In genomic region chr11:69580091-69580514, GRCm38 (mm10) we compare ENCODE assay signal across 8 mouse cellular contexts. TPM values are rescaled to one million over a fixed set of nuclear protein-coding genes. Genes with fewer than 3 reads are reported as not detected.
DNase-seq lines count a peak whose midpoint lies in the region; ATAC-seq lines count a peak whose summit lies in the region.

Gene Wrap53, minus strand, starts transcription at chr11:69580255.
Gene Trp53, plus strand, starts transcription at chr11:69580359.

- peak; percentile 43 to 59 for ATAC-seq in hematopoietic stem cell, adult 5-6 weeks (replicated peaks in 1 of 2; ENCODE audit: insufficient read depth in 1 of 2, low FRiP score in 2 of 2, low TSS enrichment in 1 of 2, low read depth in 1 of 2, poor library complexity in 2 of 2, severe bottlenecking in 2 of 2)
- peak; percentile 70 for ATAC-seq in lung, embryonic 16.5 days (ENCODE audit: low read depth)

- H3K9me3 ChIP-seq in lung, embryonic 16.5 days (ENCODE audit: control insufficient read depth, low read length): no peaks in the 10 kb centered on the region

- H3K4me1 ChIP-seq in lung, embryonic 16.5 days (replicated peaks; ENCODE audit: control insufficient read depth, insufficient read depth, low read length): peaks cover 21% of the 10 kb centered on the region

- H3K27ac ChIP-seq in lung, embryonic 16.5 days (ENCODE audit: low read length): peak within 1 kb of the TSS; percentile 98

- DNase-seq in MEL-GATA-1-ER (ENCODE audit: extremely low read depth, low read depth): peak; percentile 95
- DNase-seq in cerebellum, adult 8-10 months: peak; percentile 83
- DNase-seq in forelimb bud, embryonic 11.5 days (ENCODE audit: low read depth, low spot score): peak; percentile 95
- DNase-seq in layer of hippocampus, adult 9-10 months (ENCODE audit: low spot score): peak; percentile 86
- peak; percentile 56 for DNase-seq in ovary, postnatal 10 days (ENCODE audit: low spot score)
- DNase-seq in thymus, postnatal 10 days (ENCODE audit: low spot score in 2 of 2): peak; percentile 85 to 90

- peak within 1 kb of the TSS; percentile 89 for H3K4me3 ChIP-seq in lung, embryonic 16.5 days (ENCODE audit: low read length)

- no peaks in the 10 kb centered on the region for H3K27me3 ChIP-seq in lung, embryonic 16.5 days (ENCODE audit: control insufficient read depth, insufficient read depth, low read depth, low read length)

- WGBS in lung, embryonic 16.5 days: under 1% methylated on average over 13 of the region's 13 CpGs

- no peaks in the 10 kb centered on the region for H3K36me3 ChIP-seq in lung, embryonic 16.5 days (ENCODE audit: control insufficient read depth, insufficient read depth, low read length)

- H3K9ac ChIP-seq in lung, embryonic 16.5 days (ENCODE audit: low read length): peak within 1 kb of the TSS; percentile 86

- peak within 1 kb of the TSS; percentile 87 for H3K4me2 ChIP-seq in lung, embryonic 16.5 days (ENCODE audit: low read depth, low read length)

RNA-seq across cellular contexts. Expression of gene Wrap53, which starts in this region (rescaled TPM):
- total RNA-seq in hematopoietic stem cell, adult 5-6 weeks (2017): 4.6 and 6.4 TPM in 2 replicates
- 26.2 and 29.2 TPM in 2 replicates for polyA plus RNA-seq in lung, embryonic 16.5 days (2015; fragmentation: Nextera tagmentation; extraction: Ambion mirVana)

RNA-seq across cellular contexts. Expression of gene Trp53, which starts in this region (rescaled TPM):
- total RNA-seq in hematopoietic stem cell, adult 5-6 weeks (2017): 68.4 and 96.6 TPM in 2 replicates
- polyA plus RNA-seq in lung, embryonic 16.5 days (2015; fragmentation: Nextera tagmentation; extraction: Ambion mirVana): 141 and 154 TPM in 2 replicates

Comparison
In these comparisons a context has a peak if more than half of its experiments do, and no peak if none do; other contexts are left out.
1. Peak in every context shown above with its lines: DNase-seq, ATAC-seq, H3K4me3 ChIP-seq and H3K27ac ChIP-seq.